Mouse (Mus musculus) mature B cell (primary cell): Measurements from ENCODE around the gene Tnip1.
"Not testable (repeated sequence)": the region's sequence is repeated elsewhere in the genome, so short reads cannot be mapped to it uniquely, and the experiment has no call there.

Experiments used
- in situ Hi-C: fragments of 300-500 bp; cut with MboI; formaldehyde crosslinking; loops from 2 replicates; pipeline ENCODE4 v1.14.3; 2019

Tnip1 gene

GRCm38 (mm10) chr11:54972049-54972723 lies 9.5 kb upstream of the Tnip1 start:
- in situ Hi-C loops, result loop anchor here (5.0 kb wide), 1 partner anchor 40 kb away; no protein-coding TSS in a partner anchor

GRCm38 (mm10) chr11:54971365-54972048 lies 8.8 kb upstream of the Tnip1 start:
- in situ Hi-C loops, result loop anchor here (5.0 kb wide), 1 partner anchor 39 kb away; no protein-coding TSS in a partner anchor

- in situ Hi-C loops, result no loop called here
Observed at GRCm38 (mm10) chr11:54965234-54965633, 2.5 kb upstream of the Tnip1 start.

GRCm38 (mm10) chr11:54961921-54962320 lies 796 bp downstream of the Tnip1 start:
- in situ Hi-C loops, result no loop called here

GRCm38 (mm10) chr11:54961164-54961850 lies 1.4 kb downstream of the Tnip1 start:
- in situ Hi-C loops, result no loop called here

GRCm38 (mm10) chr11:54960251-54960650 lies 2.5 kb downstream of the Tnip1 start:
- in situ Hi-C loops, result no loop called here

- in situ Hi-C loops, result no loop called here
Observed at GRCm38 (mm10) chr11:54958571-54959073, 4.1 kb downstream of the Tnip1 start.

- in situ Hi-C loops, result not testable (repeated sequence)
Observed at GRCm38 (mm10) chr11:54957708-54958107, 5.0 kb downstream of the Tnip1 start.

- in situ Hi-C loops, result no loop called here
Observed at GRCm38 (mm10) chr11:54956912-54957311, 5.8 kb downstream of the Tnip1 start.

- in situ Hi-C loops, result no loop called here
Observed at GRCm38 (mm10) chr11:54955735-54956480, 6.8 kb downstream of the Tnip1 start.

- in situ Hi-C loops, result not testable (repeated sequence)
Observed at GRCm38 (mm10) chr11:54955400-54955734, 7.3 kb downstream of the Tnip1 start.

- in situ Hi-C loops, result no loop called here
Observed at GRCm38 (mm10) chr11:54954716-54955115, 8.0 kb downstream of the Tnip1 start.

- in situ Hi-C loops, result no loop called here
Observed at GRCm38 (mm10) chr11:54953993-54954446, 8.7 kb downstream of the Tnip1 start.

GRCm38 (mm10) chr11:54952651-54953050 lies 10.1 kb downstream of the Tnip1 start:
- in situ Hi-C loops, result no loop called here

- in situ Hi-C loops, result no loop called here
Observed at GRCm38 (mm10) chr11:54950684-54951083, 12.0 kb downstream of the Tnip1 start.

GRCm38 (mm10) chr11:54949717-54950116 lies 13.0 kb downstream of the Tnip1 start:
- in situ Hi-C loops, result no loop called here

GRCm38 (mm10) chr11:54944702-54945101 lies 18.0 kb downstream of the Tnip1 start:
- in situ Hi-C loops, result no loop called here

- in situ Hi-C loops, result no loop called here
Observed at GRCm38 (mm10) chr11:54940056-54940455, 22.7 kb downstream of the Tnip1 start.

GRCm38 (mm10) chr11:54939501-54939900 lies 23.2 kb downstream of the Tnip1 start:
- in situ Hi-C loops, result no loop called here

- in situ Hi-C loops, result no loop called here
Observed at GRCm38 (mm10) chr11:54936771-54937140, 26.0 kb downstream of the Tnip1 start.

GRCm38 (mm10) chr11:54936035-54936770 lies 26.5 kb downstream of the Tnip1 start:
- in situ Hi-C loops, result no loop called here
